Mouse (Mus musculus): ENCODE measurements around the gene Ddx6.
"Not testable (repeated sequence)": the region's sequence is repeated elsewhere in the genome, so short reads cannot be mapped to it uniquely, and the experiment has no call there.

Ddx6 gene

DNA sequence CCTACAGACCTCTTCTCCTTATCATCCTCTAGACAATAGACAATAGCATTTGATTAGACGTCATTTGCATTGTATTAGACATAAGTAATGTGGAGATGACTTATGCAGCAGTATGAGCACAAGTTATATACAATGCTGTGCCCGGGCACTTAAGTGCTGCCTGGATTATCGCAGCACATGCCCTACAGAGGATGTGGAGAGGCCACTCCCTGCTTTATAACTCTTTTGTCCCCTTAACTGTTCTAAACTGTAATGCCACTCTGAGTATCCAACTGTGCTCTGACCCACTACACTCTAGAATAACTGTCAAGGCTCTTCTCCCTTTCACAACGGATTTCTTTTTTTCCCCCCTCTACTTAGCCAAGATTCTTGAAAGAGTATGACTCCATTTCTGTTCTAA lies 10.8 kb upstream of the Ddx6 start:
- no peak for DNase-seq (ENCODE audit: low spot score in 2 of 2)

DNA sequence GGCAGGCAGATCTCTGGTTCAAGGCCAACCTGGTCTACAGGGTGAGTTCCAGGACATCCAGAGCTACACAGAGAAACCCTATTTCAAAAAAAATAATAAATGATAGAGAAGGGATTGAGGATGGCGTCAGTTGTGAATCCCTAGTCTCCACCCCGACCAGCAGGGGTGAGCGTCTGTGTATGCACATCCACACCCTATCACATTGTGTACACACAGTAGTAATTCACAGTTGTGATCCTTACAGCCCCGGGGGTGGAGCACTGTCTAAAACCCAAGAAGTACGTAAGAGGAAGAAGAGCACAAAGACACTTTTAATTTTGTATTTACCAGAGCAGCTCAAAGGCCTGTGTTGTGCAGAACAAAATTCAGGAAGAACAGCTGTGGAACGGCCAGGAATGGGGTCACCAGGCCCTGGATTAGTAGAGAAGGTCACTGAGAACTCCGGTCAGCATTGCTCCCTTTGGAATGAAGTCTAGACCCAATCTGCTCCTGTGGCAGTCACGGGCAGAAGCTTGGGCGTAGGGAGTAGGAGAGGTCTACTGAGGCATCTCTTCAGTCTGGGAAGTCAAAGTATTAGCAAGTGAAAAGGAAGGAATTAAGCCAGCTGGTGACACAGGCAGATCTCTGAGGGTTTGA lies 9.7 kb upstream of the Ddx6 start:
- DNase-seq (ENCODE audit: low spot score in 2 of 2) = no peak

DNA sequence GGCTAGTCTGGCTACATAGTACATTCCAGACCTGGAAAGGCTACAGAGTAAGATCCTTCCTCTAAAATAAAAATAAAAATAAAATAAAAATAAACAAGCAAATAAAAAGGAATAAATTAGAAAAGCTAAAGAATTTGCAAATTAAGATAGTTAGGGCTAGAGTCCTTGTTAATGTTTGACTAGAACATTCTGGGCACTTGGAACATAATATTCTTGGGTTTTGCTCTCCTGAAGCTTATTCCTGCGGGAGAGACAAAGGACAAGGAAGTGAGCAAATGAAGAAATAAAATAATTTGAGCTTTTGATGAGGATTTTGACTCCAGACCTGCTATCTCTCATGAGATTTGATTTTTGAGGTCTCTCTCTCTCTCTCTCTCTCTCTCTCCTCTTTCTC lies 9.2 kb upstream of the Ddx6 start:
- DNase-seq (ENCODE audit: low spot score in 2 of 2) = no peak

DNA sequence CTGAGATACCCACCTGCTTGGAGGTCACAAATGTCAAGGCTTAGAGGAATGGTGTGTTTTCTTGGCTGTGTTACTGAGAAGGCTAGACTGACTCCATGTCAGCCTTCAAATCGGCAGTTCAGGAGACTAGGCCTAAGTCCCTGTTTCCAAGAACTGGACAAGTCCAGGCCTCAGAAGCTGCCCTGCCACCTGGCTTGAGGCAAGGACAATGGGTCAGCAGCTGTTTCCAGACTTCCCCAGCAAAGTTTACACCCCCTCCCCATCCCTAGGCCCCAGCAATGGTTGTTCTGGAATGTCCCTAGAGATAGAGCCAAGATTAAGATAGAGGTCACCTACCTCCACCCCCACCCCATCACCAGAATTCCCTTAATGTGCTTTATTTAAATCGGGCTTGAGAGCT lies 7.0 kb upstream of the Ddx6 start:
- no peak for DNase-seq (ENCODE audit: low spot score in 2 of 2)

DNA sequence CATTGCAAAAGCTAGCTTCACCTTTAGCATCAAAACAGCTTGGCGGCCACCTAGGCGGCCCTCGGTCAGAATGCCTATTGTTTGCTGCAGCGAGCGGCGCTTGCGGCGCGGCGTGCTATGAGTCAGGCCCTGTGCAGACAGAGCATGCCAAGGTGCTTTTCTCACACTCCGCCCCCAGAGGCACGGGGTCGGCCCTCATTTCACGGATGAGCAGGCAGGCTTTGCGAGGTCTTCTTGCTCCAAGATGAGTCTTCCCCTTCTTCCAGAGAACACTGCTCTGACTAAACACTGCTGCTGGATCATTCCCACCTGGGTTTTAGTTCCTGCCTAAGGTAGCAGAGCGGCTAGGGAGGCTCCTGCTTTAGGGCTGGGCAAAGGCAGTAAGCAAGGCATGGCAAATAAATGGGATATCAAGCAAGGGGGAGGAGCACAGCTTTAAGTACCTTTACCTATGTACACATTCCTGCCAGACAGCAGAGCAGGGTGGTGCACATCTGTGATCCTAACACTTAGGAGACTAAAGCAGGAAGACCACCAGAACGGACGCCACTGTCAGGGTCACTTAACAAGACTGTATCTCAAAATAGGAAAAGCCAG lies 5.7 kb upstream of the Ddx6 start:
- DNase-seq (ENCODE audit: low spot score in 2 of 2) = peak in 1 of 2 experiments; percentile 11

DNA sequence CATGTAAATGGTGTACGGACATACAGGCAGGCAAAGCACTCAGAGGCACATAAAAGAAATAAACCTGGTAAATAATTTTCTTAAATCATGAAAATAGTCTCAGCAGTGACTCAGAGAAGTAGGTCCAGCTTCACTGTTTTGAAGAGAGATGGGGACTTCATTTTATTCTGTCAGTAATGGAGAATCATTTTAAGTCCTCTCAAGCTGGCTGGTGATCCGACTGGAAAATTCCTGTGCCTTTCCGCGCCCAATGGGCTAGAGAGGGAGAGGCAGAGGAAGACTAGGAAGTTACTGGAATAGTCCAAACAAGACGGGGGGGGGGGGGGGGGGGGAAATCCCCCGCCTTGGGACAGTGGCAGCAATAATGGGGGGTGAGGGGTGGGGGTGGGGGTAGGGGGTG lies 5.1 kb upstream of the Ddx6 start:
- DNase-seq (ENCODE audit: low spot score in 2 of 2) = no peak

DNA sequence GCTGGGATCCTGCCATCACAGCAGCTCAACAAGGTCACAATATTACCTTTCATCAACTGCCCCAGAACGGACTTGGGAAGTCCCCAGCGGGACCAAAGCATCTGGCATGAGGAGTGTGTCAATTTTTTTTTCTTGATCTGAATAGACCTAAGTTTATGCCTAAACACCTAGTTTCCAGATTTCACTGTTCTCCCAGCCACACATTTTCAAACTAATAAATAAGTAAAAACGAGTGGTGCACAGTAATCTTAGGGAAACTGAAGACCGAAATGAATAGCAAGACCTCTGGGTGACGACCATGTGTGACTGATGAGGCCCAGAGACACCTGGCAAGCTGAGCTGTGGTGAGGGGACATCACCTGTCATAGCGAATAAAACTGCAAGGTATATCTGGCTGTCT lies 3.9 kb upstream of the Ddx6 start:
- no peak for DNase-seq (ENCODE audit: low spot score in 2 of 2)

DNA sequence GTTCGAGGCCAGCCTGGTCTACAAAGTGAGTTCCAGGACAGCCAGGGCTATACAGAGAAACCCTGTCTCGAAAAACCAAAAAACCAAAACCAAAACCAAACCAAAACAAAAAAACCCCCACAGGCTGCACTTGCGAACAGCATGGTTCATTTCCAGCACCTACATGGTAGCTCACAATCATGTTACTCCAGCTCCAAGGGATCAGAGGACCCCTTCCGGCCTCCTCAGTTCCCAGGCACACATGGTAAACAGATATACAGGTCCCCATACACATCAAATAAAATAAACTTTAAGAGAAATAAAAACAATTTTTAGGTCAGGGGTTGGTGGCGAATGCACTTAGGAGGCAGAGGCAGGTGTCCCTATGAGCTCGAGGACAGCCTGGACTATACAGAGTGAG lies 1.9 kb upstream of the Ddx6 start:
- DNase-seq (ENCODE audit: low spot score in 2 of 2) = no peak

DNA sequence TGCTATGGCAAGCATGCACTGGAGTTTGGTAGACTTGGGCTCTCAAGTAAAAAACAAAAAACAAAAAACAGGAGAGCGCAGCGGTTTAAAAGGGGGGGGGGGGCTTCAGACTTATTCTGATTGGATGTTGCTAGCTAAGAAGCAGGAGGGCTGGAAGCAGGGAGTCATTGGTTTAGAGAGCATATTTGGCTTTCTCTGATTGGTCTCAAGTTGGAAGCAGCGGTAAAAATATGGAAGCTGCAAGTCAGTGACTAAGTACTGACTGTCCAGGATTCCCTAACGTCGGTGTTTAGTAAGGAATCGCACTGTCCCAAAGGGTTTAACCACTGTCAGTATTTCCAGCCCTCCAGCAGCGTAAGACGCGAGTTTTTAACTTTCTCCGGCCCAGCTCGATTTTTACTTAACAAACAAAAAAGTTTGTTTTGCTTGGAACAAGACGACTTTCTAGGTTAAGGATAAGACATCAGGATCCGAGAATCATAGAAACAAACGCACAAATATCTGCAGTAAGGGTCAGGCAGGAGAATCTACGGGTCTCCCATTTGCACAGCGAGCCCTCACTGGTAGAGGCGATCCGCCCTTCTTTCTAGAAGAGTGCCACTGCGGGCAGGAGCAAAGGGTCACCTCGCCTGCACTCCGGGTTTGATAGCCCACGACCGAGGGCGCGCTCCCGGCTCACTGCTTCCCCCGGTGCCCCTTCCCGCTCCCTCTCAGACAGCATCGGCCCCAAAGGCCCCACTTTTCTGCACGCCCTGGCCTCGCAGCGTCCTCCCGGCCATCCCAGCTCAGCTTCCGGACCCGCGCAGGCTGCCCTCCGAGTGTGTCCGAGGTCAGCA lies 1.0 kb upstream of the Ddx6 start:
- peak; percentile 32 to 57 for DNase-seq (ENCODE audit: low spot score in 2 of 2)

DNA sequence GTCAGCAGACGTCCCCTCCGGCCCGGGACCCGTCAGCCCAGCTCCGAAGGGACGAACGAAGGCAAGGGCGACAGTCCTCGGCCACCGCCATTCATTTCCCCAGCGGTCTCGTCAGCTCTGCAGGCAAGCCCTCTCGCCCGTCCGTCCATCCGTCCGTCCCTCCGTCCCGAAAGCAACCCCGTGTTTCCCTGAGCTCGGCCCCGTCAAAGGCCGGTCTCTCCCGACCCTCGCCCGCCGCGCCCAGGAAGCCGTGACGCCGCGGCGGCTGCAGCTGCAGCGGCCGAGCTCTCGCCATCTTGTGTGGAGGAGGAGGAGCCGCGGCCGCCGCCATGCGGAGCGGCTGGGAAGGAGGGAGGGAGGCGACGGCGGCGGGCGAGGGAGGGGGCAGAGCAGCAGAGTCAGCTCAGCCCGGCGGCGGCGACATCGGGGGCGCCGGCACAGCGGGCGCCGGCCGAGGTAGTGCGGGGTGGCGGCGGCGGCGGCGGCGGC lies 358 bp upstream of the Ddx6 start:
- DNase-seq (ENCODE audit: low spot score in 2 of 2) = peak; percentile 78 to 80

DNA sequence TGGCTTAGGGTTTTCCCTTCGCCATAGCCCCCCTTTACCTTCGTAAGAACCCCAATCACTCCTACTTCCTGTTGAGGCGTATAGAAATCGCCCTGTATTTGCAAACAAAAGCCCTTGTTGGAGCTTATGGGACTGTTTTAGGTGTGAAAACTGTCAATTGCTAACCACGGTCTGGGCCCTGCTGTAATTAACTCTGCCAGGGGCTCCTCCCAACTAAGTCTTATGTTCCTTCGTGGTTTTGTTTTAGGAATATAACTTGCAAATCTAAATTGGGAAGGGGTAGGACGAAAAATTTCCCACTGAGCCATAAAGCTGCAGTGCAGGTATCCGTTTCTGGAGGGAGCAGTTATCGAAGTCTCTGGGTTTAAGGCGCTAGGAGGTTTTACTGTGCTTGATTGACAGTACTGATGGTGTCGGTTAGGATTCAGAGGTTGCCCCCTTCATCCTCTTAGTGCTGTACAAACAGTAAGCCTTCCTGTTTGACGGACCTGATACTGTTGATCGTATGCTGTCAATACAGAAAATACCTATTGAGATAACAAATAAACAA lies 999 bp downstream of the Ddx6 start:
- DNase-seq (ENCODE audit: low spot score in 2 of 2) = no peak

DNA sequence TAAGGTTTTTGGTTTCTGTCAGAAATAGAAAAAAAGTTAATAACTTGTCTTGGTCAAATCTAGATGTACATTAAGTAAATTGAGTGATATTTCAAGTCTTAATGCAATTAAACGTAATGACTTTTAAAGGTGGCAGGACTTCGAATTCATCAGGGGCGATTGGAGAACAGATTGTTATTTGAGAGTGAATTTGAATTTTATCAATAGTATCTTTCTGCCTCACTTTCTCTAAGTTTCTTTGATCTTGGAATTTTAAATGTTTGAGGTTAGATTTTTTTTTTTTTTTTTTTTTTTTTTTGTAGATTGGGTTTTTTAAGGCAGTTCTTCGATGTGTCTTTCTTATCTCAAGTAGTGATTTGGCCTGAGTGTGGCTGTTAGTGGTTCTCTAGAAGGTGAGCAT lies 2.0 kb downstream of the Ddx6 start:
- no peak for DNase-seq (ENCODE audit: low spot score in 2 of 2)

DNA sequence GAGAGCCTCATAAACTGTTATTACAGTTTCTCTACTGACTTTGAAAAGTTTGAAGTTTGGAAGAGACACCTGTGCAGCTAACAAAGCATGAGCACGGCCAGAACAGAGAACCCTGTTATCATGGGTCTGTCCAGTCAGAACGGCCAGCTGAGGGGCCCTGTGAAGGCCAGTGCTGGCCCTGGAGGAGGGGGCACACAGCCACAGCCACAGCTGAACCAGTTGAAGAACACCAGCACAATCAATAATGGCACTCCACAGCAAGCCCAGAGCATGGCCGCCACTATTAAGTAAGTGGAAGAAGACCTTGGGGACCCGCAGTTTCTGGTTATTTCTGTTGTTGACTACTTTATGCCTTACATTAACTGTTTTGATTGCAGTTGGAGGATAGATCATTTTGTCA lies 2.6 kb downstream of the Ddx6 start:
- DNase-seq (ENCODE audit: low spot score in 2 of 2) = no peak

DNA sequence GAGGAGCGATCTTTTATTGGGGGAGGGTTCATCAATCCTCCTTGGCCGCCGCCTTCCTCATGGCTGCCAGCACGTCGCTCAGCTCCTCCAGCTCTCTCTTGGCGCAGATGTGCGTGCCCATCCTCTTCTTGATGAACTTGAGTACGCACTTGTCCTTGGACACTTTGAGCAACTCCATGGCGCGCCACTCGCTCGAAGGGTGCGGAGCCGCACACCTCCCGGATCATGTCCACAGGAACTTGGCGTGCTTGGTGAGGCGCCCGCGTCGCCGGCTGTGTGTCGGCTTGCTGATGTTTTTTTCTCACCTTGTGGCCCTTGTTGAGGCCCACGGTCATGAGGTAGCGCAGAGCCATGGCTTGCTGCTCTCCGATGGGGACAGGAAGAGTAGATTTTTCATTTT lies 5.7 kb downstream of the Ddx6 start:
- no peak for DNase-seq (ENCODE audit: low spot score in 2 of 2)

DNA sequence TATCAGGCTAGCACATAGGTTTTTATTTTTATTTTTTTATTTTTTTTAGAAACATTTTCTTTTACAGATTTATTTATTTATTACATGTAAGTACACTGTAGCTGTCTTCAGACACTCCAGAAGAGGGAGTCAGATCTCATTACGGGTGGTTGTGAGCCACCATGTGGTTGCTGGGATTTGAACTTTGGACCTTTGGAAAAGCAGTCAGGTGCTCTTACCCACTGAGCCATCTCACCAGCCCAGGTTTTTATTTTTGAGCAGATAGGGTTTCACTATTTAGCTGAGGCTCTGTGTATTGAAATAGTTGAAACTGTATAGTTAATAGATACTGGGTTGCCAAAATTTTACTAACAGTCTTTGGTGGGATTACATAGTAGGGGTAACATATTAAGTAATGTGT lies 8.4 kb downstream of the Ddx6 start:
- not testable (repeated sequence) for DNase-seq (ENCODE audit: low spot score in 2 of 2)

DNA sequence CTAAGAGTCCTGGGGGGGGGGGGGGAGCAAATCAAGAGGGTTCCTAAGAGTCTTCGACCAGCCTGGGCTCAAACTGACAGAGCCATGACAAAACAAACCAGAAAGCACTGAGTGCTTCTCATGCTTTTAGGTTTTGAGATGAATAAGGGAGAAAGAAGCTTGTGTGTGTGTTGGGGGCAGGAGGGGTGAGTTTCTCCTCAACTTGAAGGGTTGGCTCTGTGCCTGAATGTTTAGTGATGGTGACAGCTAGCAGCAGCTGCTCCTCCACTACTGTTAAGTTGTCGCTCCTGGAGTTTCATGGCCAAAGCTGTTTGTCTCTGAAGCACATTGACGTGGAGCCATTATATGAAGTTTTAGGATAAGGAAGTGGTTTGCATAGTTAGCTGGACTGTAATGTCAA lies 16.4 kb downstream of the Ddx6 start:
- no peak for DNase-seq (ENCODE audit: low spot score in 2 of 2)

DNA sequence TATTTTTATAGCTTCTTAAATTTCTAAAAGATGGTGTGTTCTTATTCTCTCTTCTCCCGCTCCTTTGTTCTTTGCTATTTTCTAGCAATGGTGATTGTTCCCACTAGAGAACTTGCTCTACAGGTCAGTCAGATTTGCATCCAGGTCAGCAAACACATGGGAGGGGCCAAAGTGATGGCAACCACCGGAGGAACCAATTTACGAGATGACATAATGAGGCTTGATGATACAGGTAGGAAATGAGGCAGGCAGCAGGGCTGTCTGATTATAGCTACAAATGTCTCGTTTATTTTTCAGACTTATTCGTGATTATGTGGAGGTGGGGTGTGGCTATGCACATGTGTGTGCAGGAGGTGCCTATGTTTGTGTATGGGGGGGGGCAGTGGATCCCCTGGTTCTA lies 19.7 kb downstream of the Ddx6 start:
- no peak for DNase-seq (ENCODE audit: low spot score in 2 of 2)

DNA sequence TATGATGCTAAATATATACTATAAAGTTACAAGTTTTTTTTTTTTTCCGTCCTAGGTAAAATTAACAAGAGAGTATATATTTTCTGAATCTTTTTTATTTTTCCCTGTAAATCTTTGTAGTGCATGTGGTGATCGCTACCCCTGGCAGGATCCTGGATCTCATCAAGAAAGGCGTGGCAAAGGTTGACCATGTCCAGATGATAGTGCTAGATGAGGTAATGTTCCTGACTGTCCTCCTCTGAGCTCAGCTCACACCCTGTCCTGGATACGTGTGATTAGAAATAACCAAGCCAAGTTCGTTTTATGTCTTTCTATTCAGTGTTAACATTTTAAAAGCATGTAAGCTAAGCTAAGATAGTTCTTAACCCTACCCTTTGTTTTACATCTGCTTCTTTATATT lies 21.6 kb downstream of the Ddx6 start:
- no peak for DNase-seq (ENCODE audit: low spot score in 2 of 2)

DNA sequence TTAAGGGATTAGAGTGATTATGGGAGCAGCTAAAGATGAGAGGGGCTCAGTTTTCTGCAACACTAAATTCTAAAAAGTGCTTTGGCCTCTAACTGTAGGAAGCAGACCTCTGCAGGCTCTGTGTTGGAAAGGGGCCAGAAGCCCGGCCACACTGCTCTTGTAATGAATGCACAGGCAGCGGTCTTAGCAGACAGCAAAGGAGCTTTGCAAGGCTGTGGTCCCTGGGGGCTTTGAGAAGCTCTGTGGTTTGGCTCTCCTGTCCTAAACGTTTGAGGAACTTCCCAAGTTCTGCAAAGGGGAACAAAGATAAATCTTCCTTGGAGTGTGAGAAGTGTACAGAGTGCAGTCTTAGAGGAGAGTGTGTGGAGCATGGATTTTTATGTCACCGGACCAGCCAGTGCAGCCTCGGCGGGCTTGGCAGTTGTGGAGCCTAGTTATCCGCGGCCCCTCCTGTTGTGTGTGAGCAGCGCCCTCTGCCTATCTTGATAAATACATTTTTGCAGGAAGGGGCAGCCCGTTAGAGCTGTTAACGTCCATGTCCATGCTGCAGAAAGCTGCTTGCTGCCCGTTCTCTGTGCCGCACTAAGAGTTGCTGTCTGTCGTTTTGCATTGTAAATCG lies 33.0 kb downstream of the Ddx6 start:
- no peak for DNase-seq (ENCODE audit: low spot score in 2 of 2)

DNA sequence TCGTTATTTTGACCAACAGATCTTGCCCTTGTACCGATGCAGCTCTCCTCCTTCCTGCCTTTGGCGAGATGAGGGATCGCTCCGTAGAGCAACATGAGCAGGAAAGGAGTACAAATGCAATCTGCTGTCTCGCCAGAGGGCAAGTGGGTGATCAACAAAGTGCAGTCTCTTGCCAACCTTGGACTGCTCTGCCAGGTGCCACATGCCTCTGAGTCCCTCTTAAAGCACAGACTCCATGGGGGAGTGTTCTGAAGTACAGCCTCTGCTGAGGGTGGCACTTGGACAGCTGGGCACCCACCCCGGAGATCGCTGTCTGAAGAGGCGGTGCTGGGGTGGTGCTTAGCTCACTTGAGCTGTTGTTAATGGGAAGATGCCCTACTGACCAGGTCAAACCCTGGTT lies 34.0 kb downstream of the Ddx6 start:
- not testable (repeated sequence) for DNase-seq (ENCODE audit: low spot score in 2 of 2)

DNA sequence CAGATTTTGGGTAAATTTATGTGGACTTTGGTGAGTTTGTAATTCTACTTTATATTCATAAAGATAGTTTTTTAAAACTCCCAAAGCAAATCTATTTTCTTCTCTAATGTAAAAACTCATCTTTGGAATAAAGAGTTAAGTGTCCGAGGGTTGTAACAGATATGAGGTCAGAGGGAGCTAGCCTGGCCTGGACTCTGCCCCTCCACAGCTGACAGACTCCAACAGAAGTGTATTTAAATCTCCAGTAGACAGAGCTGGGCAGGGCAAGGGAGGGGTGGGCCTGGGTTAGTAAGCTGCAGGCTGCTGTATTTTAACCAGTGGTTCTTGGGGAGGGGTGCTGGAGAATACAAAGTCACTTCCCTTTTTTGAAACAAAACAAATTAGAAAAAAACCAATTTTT lies 35.3 kb downstream of the Ddx6 start:
- not testable (repeated sequence) for DNase-seq (ENCODE audit: low spot score in 2 of 2)

DNA sequence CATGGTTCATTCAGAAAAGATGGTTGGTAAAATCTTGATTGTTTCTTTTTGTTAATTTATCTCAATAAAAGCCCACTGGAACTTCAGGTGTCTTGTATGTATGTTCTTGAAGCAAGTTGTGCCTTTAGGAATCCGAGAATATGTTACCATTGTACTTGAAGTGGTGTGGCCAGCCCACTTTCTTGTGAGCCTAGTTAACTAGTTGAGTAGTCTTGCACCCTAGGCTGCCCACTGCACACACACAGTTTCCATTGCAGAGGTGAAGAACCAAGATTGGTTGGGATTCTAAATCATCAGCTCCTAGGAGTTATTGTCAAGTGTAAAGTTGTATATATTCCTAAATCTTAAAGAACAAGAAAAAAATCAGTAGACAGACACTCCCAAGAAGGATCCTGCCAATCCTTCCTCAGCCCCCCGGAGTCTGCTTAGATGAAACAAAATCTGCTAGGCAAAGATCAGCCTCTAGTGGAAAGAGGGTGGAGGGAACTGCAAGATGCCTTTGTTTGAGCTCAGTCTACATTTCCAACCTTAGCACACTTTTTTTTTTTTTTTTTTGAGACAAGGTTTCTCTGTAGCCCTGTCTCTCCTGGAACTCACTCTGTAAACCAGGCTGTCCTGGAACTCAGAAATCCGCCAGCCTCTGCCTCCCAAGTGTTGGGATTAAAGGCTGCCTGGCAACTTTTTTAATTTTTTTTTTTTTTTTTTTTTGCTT lies 36.1 kb downstream of the Ddx6 start:
- no peak for DNase-seq (ENCODE audit: low spot score in 2 of 2)
